ENCODE assay signal across 9 mouse cellular contexts in the genomic region with DNA sequence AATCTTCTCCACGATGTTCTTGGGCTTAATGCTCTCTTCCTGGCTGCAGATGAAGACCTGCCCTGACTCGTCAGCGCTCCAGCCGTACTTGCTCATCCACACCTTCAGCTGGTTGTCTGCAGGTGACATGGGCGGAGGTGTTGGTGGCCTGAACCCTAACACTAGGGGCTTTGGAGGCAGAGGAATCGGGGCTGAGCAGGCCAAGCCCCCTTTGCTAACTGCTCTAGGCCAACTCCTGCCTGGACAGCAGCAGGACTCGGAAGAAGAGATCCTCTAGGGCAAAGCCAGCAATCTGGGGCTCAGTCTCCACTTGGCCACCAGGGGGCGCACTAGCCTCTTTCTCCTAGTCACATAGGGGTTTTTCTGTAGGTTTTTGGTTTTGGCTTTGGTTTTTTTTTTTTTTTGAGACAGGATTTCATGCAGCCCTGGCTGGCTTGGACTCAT. TPM values are rescaled to one million over a fixed set of nuclear protein-coding genes. Genes with fewer than 3 reads are reported as not detected.
DNase-seq lines count a peak whose midpoint lies in the region; ATAC-seq and TF ChIP-seq lines count a peak whose summit lies in the region.
"Had no signal": no experiment of that assay in that cellular context is flagged by ENCODE, and none has a peak within 500 bp of the region (broad histone marks: within the 10 kb centered on the region; RNA-seq: fewer than 3 reads in every experiment).

No protein-coding gene starts in this region.

- no peaks in the 10 kb centered on the region for H3K9me3 ChIP-seq in hindbrain, embryonic 11.5 days (ENCODE audit: control insufficient read depth, low read length)
- H3K9me3 ChIP-seq in hindbrain, embryonic 13.5 days: no peaks in the 10 kb centered on the region
- no peaks in the 10 kb centered on the region for H3K9me3 ChIP-seq in intestine, embryonic 16.5 days (ENCODE audit: control insufficient read depth, low read length)
- H3K9me3 ChIP-seq in limb, embryonic 15.5 days: no peaks in the 10 kb centered on the region
- H3K9me3 ChIP-seq: embryonic facial prominence, embryonic 12.5 days had no signal

- DNase-seq in hindbrain, embryonic 11.5 days (ENCODE audit: low spot score): peak; percentile 87
- DNase-seq in c-Kit-positive CD71-positive TER-119-positive erythroid progenitor cells, embryonic 14.5 days (ENCODE audit: low spot score): peak; percentile 78
- DNase-seq in forelimb bud, embryonic 11.5 days (ENCODE audit: low read depth, low spot score): peak; percentile 78

- ATAC-seq in hindbrain, embryonic 11.5 days (ENCODE audit: low FRiP score): no peak; the same call in 1 of the 2 replicates
- ATAC-seq in hindbrain, embryonic 13.5 days (ENCODE audit: low FRiP score): no peak
- ATAC-seq in intestine, embryonic 16.5 days: no peak
- no peak for ATAC-seq in limb, embryonic 15.5 days (ENCODE audit: insufficient number of reproducible peaks, low FRiP score, low TSS enrichment, low read depth)

- peak; percentile 76; the same call in 1 of the 2 replicates for TF ChIP-seq CTCF in testis, adult 2 months (IDR thresholded peaks at IDR 0.05; ENCODE audit: control insufficient read depth, insufficient read depth, insufficient replicate concordance, low read depth, low read length)

- H3K27me3 ChIP-seq in hindbrain, embryonic 11.5 days (ENCODE audit: control insufficient read depth, insufficient read depth, low read length): no peaks in the 10 kb centered on the region
- no peaks in the 10 kb centered on the region for H3K27me3 ChIP-seq in hindbrain, embryonic 13.5 days
- H3K27me3 ChIP-seq in intestine, embryonic 16.5 days (replicated peaks; ENCODE audit: control insufficient read depth, insufficient read depth, low read length): no peaks in the 10 kb centered on the region
- H3K27me3 ChIP-seq in limb, embryonic 15.5 days: no peaks in the 10 kb centered on the region
- no peaks in the 10 kb centered on the region for H3K27me3 ChIP-seq in myocyte (ENCODE audit: control insufficient read depth, insufficient read depth, insufficient read length)
- no peaks in the 10 kb centered on the region for H3K27me3 ChIP-seq in testis, adult 2 months (ENCODE audit: control insufficient read depth, insufficient read depth, low read length)
- H3K27me3 ChIP-seq: embryonic facial prominence, embryonic 12.5 days had no signal

- TF ChIP-seq POLR2A in myocyte (IDR thresholded peaks at IDR 0.05; ENCODE audit: insufficient read length, low read depth): no peak
- no peak for TF ChIP-seq POLR2A in testis, adult 2 months (IDR thresholded peaks at IDR 0.05; ENCODE audit: control insufficient read depth, low read depth, low read length)

- no peak overlapping the region for H3K4me2 ChIP-seq in hindbrain, embryonic 11.5 days (replicated peaks; ENCODE audit: low read depth, low read length)
- H3K4me2 ChIP-seq in hindbrain, embryonic 13.5 days: no peak overlapping the region
- H3K4me2 ChIP-seq in intestine, embryonic 16.5 days (ENCODE audit: low read depth, low read length): no peak overlapping the region
- no peak overlapping the region for H3K4me2 ChIP-seq in limb, embryonic 15.5 days
- peak overlapping the region; percentile 44 for H3K4me2 ChIP-seq in myocyte (ENCODE audit: low read depth)
- H3K4me2 ChIP-seq: embryonic facial prominence, embryonic 12.5 days had no signal

- 71% methylated on average over 8 of the region's 8 CpGs for WGBS in hindbrain, embryonic 11.5 days
- whole genome bisulfite sequencing in hindbrain, embryonic 13.5 days: 74% methylated on average over 8 of the region's 8 CpGs
- WGBS in intestine, embryonic 16.5 days: 72% methylated on average over 8 of the region's 8 CpGs
- WGBS in limb, embryonic 15.5 days: 62% methylated on average over 8 of the region's 8 CpGs

- H3K4me1 ChIP-seq in hindbrain, embryonic 11.5 days (replicated peaks; ENCODE audit: control insufficient read depth, insufficient read depth, low read length): no peaks in the 10 kb centered on the region
- no peaks in the 10 kb centered on the region for H3K4me1 ChIP-seq in hindbrain, embryonic 13.5 days (replicated peaks)
- peaks cover 15% of the 10 kb centered on the region; the same call in 1 of the 2 replicates for H3K4me1 ChIP-seq in intestine, embryonic 16.5 days (ENCODE audit: control insufficient read depth, insufficient read depth, low read length)
- peaks cover 22% of the 10 kb centered on the region for H3K4me1 ChIP-seq in limb, embryonic 15.5 days
- no peaks in the 10 kb centered on the region for H3K4me1 ChIP-seq in testis, adult 2 months (ENCODE audit: control insufficient read depth, insufficient read depth, low read length)
- H3K4me1 ChIP-seq: embryonic facial prominence, embryonic 12.5 days had no signal

- no peak overlapping the region for H3K27ac ChIP-seq in hindbrain, embryonic 11.5 days (ENCODE audit: low read depth, low read length)
- no peak overlapping the region for H3K27ac ChIP-seq in hindbrain, embryonic 13.5 days
- peak overlapping the region; percentile 57; the same call in 1 of the 2 replicates for H3K27ac ChIP-seq in intestine, embryonic 16.5 days (ENCODE audit: low read length)
- peak overlapping the region; percentile 79 for H3K27ac ChIP-seq in limb, embryonic 15.5 days
- H3K27ac ChIP-seq in testis, adult 2 months (ENCODE audit: control insufficient read depth, insufficient read depth, low read depth, low read length): no peak overlapping the region
- H3K27ac ChIP-seq: embryonic facial prominence, embryonic 12.5 days had no signal

- H3K9ac ChIP-seq in hindbrain, embryonic 11.5 days (ENCODE audit: low read depth, low read length): no peak overlapping the region
- H3K9ac ChIP-seq in hindbrain, embryonic 13.5 days: no peak overlapping the region
- no peak overlapping the region for H3K9ac ChIP-seq in intestine, embryonic 16.5 days (ENCODE audit: low read depth, low read length)
- H3K9ac ChIP-seq in limb, embryonic 15.5 days: no peak overlapping the region
- H3K9ac ChIP-seq: embryonic facial prominence, embryonic 12.5 days had no signal

- no peaks in the 10 kb centered on the region for H3K79me2 ChIP-seq in myocyte (ENCODE audit: control insufficient read depth, insufficient read depth)

- H3K4me3 ChIP-seq in hindbrain, embryonic 11.5 days (ENCODE audit: low read depth, low read length): no peak overlapping the region
- no peak overlapping the region for H3K4me3 ChIP-seq in hindbrain, embryonic 13.5 days
- H3K4me3 ChIP-seq in intestine, embryonic 16.5 days (ENCODE audit: low read length): no peak overlapping the region
- no peak overlapping the region for H3K4me3 ChIP-seq in limb, embryonic 15.5 days
- H3K4me3 ChIP-seq in myocyte: no peak overlapping the region
- no peak overlapping the region for H3K4me3 ChIP-seq in testis, adult 2 months (ENCODE audit: control insufficient read depth, low read depth, low read length)
- H3K4me3 ChIP-seq: embryonic facial prominence, embryonic 12.5 days had no signal

- H3K36me3 ChIP-seq in hindbrain, embryonic 11.5 days (ENCODE audit: control insufficient read depth, insufficient read depth, low read length): peaks cover 19% of the 10 kb centered on the region
- H3K36me3 ChIP-seq in hindbrain, embryonic 13.5 days: peaks cover 69% of the 10 kb centered on the region
- H3K36me3 ChIP-seq in intestine, embryonic 16.5 days (ENCODE audit: control insufficient read depth, insufficient read depth, low read length): peaks cover 23% of the 10 kb centered on the region
- peaks cover 67% of the 10 kb centered on the region for H3K36me3 ChIP-seq in limb, embryonic 15.5 days
- peaks cover 4% of the 10 kb centered on the region for H3K36me3 ChIP-seq in myocyte (ENCODE audit: control insufficient read depth, insufficient read depth)
- H3K36me3 ChIP-seq in testis, adult 2 months (ENCODE audit: control insufficient read depth, insufficient read depth, low read length): no peaks in the 10 kb centered on the region; the same call in none of the 2 replicates

- H3ac ChIP-seq in myocyte (ENCODE audit: control insufficient read depth, insufficient read length): no peak overlapping the region

TF ChIP-seq in myocyte, 11 proteins besides CTCF, POLR2A, EP300 and RAD21 (continues in another document):
- TF ChIP-seq REST (IDR thresholded peaks at IDR 0.05; ENCODE audit: insufficient read depth, insufficient read length) (no peak), CEBPB (IDR thresholded peaks at IDR 0.05; ENCODE audit: insufficient read depth, poor library complexity, severe bottlenecking) (no peak), TCF3 (IDR thresholded peaks at IDR 0.05; ENCODE audit: insufficient read length, low read depth) (no peak), POLR2AphosphoS2 (IDR thresholded peaks at IDR 0.05; ENCODE audit: insufficient read length, low read depth) (no peak), SRF (IDR thresholded peaks at IDR 0.05; ENCODE audit: control insufficient read depth, insufficient read length, low read depth) (no peak), E2F4 (IDR thresholded peaks at IDR 0.05; ENCODE audit: insufficient read depth) (no peak), TCF12 (IDR thresholded peaks at IDR 0.05; ENCODE audit: insufficient read depth, poor library complexity, severe bottlenecking) (no peak)

RNA-seq across cellular contexts. Expression of a gene that starts 9.1 kb away (rescaled TPM):
- polyA plus RNA-seq in hindbrain, embryonic 11.5 days (2014; fragmentation: Nextera tagmentation; extraction: Ambion mirVana): 389 and 409 TPM in 2 replicates
- 315 and 332 TPM in 2 replicates for polyA plus RNA-seq in hindbrain, embryonic 13.5 days (2015; fragmentation: Nextera tagmentation; extraction: Ambion mirVana)
- polyA plus RNA-seq in intestine, embryonic 16.5 days (2015; fragmentation: Nextera tagmentation; extraction: Ambion mirVana): 355 and 362 TPM in 2 replicates
- polyA plus RNA-seq in limb, embryonic 15.5 days (2015; fragmentation: Nextera tagmentation; extraction: Ambion mirVana): 372 and 387 TPM in 2 replicates
- 335 TPM for polyA plus RNA-seq in myocyte (2012; fragmentation: generic; extraction: Trizol)
- polyA plus RNA-seq in testis, adult 2 months (2012; rRNA removed): 379 and 426 TPM in 2 replicates

RNA-seq across cellular contexts. Expression of a gene that starts 9.3 kb away (rescaled TPM):
- polyA plus RNA-seq in hindbrain, embryonic 11.5 days (2014; fragmentation: Nextera tagmentation; extraction: Ambion mirVana): 4.3 and 5.0 TPM in 2 replicates
- 4.1 and 6.4 TPM in 2 replicates for polyA plus RNA-seq in hindbrain, embryonic 13.5 days (2015; fragmentation: Nextera tagmentation; extraction: Ambion mirVana)
- 6.9 and 7.3 TPM in 2 replicates for polyA plus RNA-seq in intestine, embryonic 16.5 days (2015; fragmentation: Nextera tagmentation; extraction: Ambion mirVana)
- 7.2 and 7.6 TPM in 2 replicates for polyA plus RNA-seq in limb, embryonic 15.5 days (2015; fragmentation: Nextera tagmentation; extraction: Ambion mirVana)
- polyA plus RNA-seq in myocyte (2012; fragmentation: generic; extraction: Trizol): 0.18 TPM
- 58.8 and 83.2 TPM in 2 replicates for polyA plus RNA-seq in testis, adult 2 months (2012; rRNA removed)

RNA-seq across cellular contexts. Expression of a gene that starts 10.4 kb away (rescaled TPM):
- 134 and 157 TPM in 2 replicates for polyA plus RNA-seq in hindbrain, embryonic 11.5 days (2014; fragmentation: Nextera tagmentation; extraction: Ambion mirVana)
- 136 and 138 TPM in 2 replicates for polyA plus RNA-seq in hindbrain, embryonic 13.5 days (2015; fragmentation: Nextera tagmentation; extraction: Ambion mirVana)
- 402 and 447 TPM in 2 replicates for polyA plus RNA-seq in intestine, embryonic 16.5 days (2015; fragmentation: Nextera tagmentation; extraction: Ambion mirVana)
- 347 and 359 TPM in 2 replicates for polyA plus RNA-seq in limb, embryonic 15.5 days (2015; fragmentation: Nextera tagmentation; extraction: Ambion mirVana)
- polyA plus RNA-seq in myocyte (2012; fragmentation: generic; extraction: Trizol): 270 TPM
- polyA plus RNA-seq in testis, adult 2 months (2012; rRNA removed): 73.9 and 77.5 TPM in 2 replicates

Comparison
In these comparisons a context has a peak if more than half of its experiments do, and no peak if none do; other contexts are left out.
1. H3K27ac ChIP-seq: peak in intestine, embryonic 16.5 days (single experiment) and limb, embryonic 15.5 days (single experiment); none in hindbrain, embryonic 11.5 days (single experiment), hindbrain, embryonic 13.5 days (single experiment) and testis, adult 2 months (single experiment).
2. Peak in every context shown above with its lines, with median percentiles within 50 percentile points of each other: DNase-seq.